Mouse (Mus musculus) large intestine, adult 2 months (tissue): ENCODE data around the gene Tas2r116. TPM values are rescaled to one million over a fixed set of nuclear protein-coding genes. Genes with fewer than 3 reads are reported as not detected.

Experiments used
- DNase-seq: peaks from one replicate; pipeline ENCODE4 v3.0.0-alpha.2; 2012; ENCODE audit warnings: low read depth, low spot score
- WGBS: fragments of 180-500 bp; shearing (Covaris S2); methylation state at CpG from one replicate; pipeline ENCODE4 v1.1.7; 2018; 5-methylcytosine and 5-hydroxymethylcytosine counted together
- polyA plus RNA-seq: library from polyadenylated mRNA; depleted of rRNA; stranded (reverse); fragments of >200 nt; gene quantifications from 2 replicates; pipeline ENCODE4 v1.2.3, GENCODE M21; 2012; rRNA removed

Tas2r116 gene
- not detected in 2 replicates for polyA plus RNA-seq

- DNase-seq: no peak
These were observed at the start of gene Tas2r116 for GRCm38 (mm10) chr6:132855138-132855537. Gene Tas2r116, plus strand, starts transcription at chr6:132855438.

DNA sequence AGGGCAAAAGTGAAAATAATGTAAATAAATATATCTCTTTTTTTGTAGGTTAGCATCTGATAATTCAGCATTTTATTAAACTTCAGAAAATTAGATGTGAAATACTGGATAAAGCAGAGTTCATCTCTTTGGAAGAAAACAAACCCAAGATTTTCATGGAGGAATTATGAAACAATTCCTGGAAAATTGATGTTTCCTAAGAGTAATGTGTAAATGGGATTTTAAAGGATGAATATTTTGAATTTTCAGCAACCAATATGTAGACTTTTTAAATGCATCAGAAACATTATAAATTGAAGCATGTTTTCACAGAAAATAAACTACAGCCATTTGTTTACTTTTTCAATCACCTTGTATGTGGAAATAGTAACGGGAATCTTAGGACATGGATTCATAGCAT lies 8.4 kb upstream of the Tas2r116 start, which contains the start of gene Tas2r123:
Gene Tas2r123 (plus strand): TSS at position 301 of the 400 bp plus-strand sequence.
- no peak for DNase-seq
- 77% methylated on average over 1 of the region's 1 CpGs for whole genome bisulfite sequencing

More at GRCm38 (mm10) chr6:132855138-132855537, at the start of gene Tas2r116:
- 71% methylated on average over 1 of the region's 1 CpGs for WGBS

DNA sequence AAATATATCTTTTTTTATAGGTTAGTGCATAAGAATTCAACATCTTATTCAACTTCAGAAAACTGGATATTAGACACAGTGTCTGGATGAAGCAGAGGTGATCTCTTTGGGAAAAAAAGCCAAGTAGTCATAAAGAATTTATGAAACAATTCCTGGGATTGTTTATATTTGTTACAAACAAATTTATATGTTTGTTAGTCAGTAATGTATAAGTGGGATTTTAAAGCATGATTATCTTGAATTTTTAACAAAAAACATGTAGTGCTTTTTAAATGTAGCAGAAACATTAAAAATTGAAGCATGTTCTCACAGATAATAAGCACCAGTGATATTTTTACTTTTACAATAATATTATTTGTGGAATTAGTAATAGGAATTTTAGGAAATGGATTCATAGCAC lies 12.5 kb downstream of the Tas2r116 start, which contains the start of gene Tas2r110:
Gene Tas2r110 (plus strand): TSS at position 301 of the 400 bp plus-strand sequence.
- DNase-seq: no peak

- WGBS: 63% methylated on average over 1 of the region's 1 CpGs
- DNase-seq: no peak
These were observed 37.5 kb downstream of the Tas2r116 start, which contains the start of gene Tas2r113 for GRCm38 (mm10) chr6:132892711-132893110. Gene Tas2r113, plus strand, starts transcription at chr6:132893011.

Other genes starting within 250 kb of the Tas2r116 start
- gene A630073D07Rik, start 203.9 kb upstream of the Tas2r116 start, polyA plus RNA-seq: not detected in 2 replicates
- not detected in 2 replicates for gene Tas2r120, start 198.5 kb upstream of the Tas2r116 start, polyA plus RNA-seq
- gene Tas2r121, start 154.4 kb upstream of the Tas2r116 start, polyA plus RNA-seq: not detected in 2 replicates
- gene Tas2r122, start 143.5 kb upstream of the Tas2r116 start, polyA plus RNA-seq: not detected in 2 replicates
- not detected in 2 replicates for gene Tas2r115, start 117.4 kb upstream of the Tas2r116 start, polyA plus RNA-seq
- gene Tas2r124, start 100.7 kb upstream of the Tas2r116 start, polyA plus RNA-seq: not detected in 2 replicates
- not detected in 2 replicates for gene Tas2r102, start 93.3 kb upstream of the Tas2r116 start, polyA plus RNA-seq
- gene Tas2r136, start 77.3 kb upstream of the Tas2r116 start, polyA plus RNA-seq: not detected in 2 replicates
- gene Tas2r117, start 52.6 kb upstream of the Tas2r116 start, polyA plus RNA-seq: not detected in 2 replicates
- not detected in 2 replicates for gene Tas2r123, start 8.3 kb upstream of the Tas2r116 start, polyA plus RNA-seq
- gene Tas2r110, start 12.6 kb downstream of the Tas2r116 start, polyA plus RNA-seq: not detected in 2 replicates
- gene Tas2r113, start 37.6 kb downstream of the Tas2r116 start, polyA plus RNA-seq: not detected in 2 replicates
- gene Tas2r125, start 54.2 kb downstream of the Tas2r116 start, polyA plus RNA-seq: not detected in 2 replicates
- not detected in 2 replicates for gene Tas2r129, start 95.7 kb downstream of the Tas2r116 start, polyA plus RNA-seq
- gene Tas2r131, start 102.5 kb downstream of the Tas2r116 start, polyA plus RNA-seq: not detected in 2 replicates
- gene Tas2r109, start 125.5 kb downstream of the Tas2r116 start, polyA plus RNA-seq: not detected in 2 replicates
- gene Tas2r103, start 181.7 kb downstream of the Tas2r116 start, polyA plus RNA-seq: not detected in 2 replicates
- gene Tas2r140, start 200.4 kb downstream of the Tas2r116 start, polyA plus RNA-seq: not detected in 2 replicates
- gene Smim10l1, start 249.5 kb downstream of the Tas2r116 start, polyA plus RNA-seq: 20.6 and 29.5 TPM in 2 replicates